Mouse (Mus musculus) liver, adult 2 months (tissue): Measurements from ENCODE around the gene Arid4b. TPM values are rescaled to one million over a fixed set of nuclear protein-coding genes. Genes with fewer than 3 reads are reported as not detected.

Experiments
- DNase-seq: peaks from one replicate; pipeline ENCODE4 v3.0.0-alpha.2; 2011; ENCODE audit warnings: low read depth, low spot score; ENCODE audit errors: extremely low read depth
- H3K27ac ChIP-seq: fragments of 200-500 bp; replicated peaks from 2 replicates; pipeline ENCODE4 v1.5.1; 2012; ENCODE audit warnings: low read depth, mild to moderate bottlenecking, control low read depth, inconsistent platforms, low read length; ENCODE audit not compliant: insufficient read depth
- H3K27me3 ChIP-seq: fragments of 200-500 bp; 2 replicates; pipeline ENCODE4 v1.6.1; 2012; ENCODE audit warnings: mild to moderate bottlenecking, moderate library complexity, low read length, inconsistent platforms; ENCODE audit not compliant: control insufficient read depth, insufficient read depth
- H3K36me3 ChIP-seq: fragments of 200-500 bp; 2 replicates; pipeline ENCODE4 v1.6.1; 2012; ENCODE audit warnings: low read length, inconsistent platforms; ENCODE audit not compliant: control insufficient read depth, insufficient read depth
- H3K4me1 ChIP-seq: fragments of 200-500 bp; 2 replicates; pipeline ENCODE4 v1.6.1; 2011; ENCODE audit warnings: low read length; ENCODE audit not compliant: control insufficient read depth, insufficient read depth
- H3K4me3 ChIP-seq: fragments of 200-500 bp; 2 replicates; pipeline ENCODE4 v1.5.1; 2011; ENCODE audit warnings: low read depth, mild to moderate bottlenecking, control low read depth, low read length, moderate library complexity; ENCODE audit not compliant: insufficient read depth
- H3K79me2 ChIP-seq: fragments of 200-500 bp; 2 replicates; pipeline ENCODE4 v1.6.1; 2012; ENCODE audit warnings: inconsistent platforms, mild to moderate bottlenecking, low read length, moderate library complexity; ENCODE audit not compliant: control insufficient read depth, insufficient read depth
- H3K9ac ChIP-seq: fragments of 200-500 bp; 2 replicates; pipeline ENCODE4 v1.6.1; 2012; ENCODE audit warnings: low read depth, mild to moderate bottlenecking, control low read depth, inconsistent platforms, low read length
- CTCF ChIP-seq: fragments of 200-500 bp; IDR thresholded peaks from 2 replicates; pipeline ENCODE4 v1.5.1; 2011; ENCODE audit warnings: low read depth, low read length, control low read depth
- POLR2A ChIP-seq: fragments of 200-500 bp; IDR thresholded peaks from 2 replicates; pipeline ENCODE4 v1.6.1; 2011; ENCODE audit warnings: low read length, control low read depth; ENCODE audit not compliant: insufficient read depth; ENCODE audit errors: extremely low read depth
- WGBS: fragments of 180-500 bp; shearing (Covaris S2); methylation state at CpG from one replicate; pipeline ENCODE4 v1.1.7; 2018; 5-methylcytosine and 5-hydroxymethylcytosine counted together
- polyA plus RNA-seq: library from polyadenylated mRNA; depleted of rRNA; stranded (reverse); fragments of >200 nt; gene quantifications from 2 replicates; pipeline ENCODE4 v1.2.3, GENCODE M21; 2012
- total RNA-seq: library from RNA; depleted of rRNA; stranded (reverse); fragments of >200 nt; gene quantifications from 2 replicates; pipeline ENCODE4 v1.2.3, GENCODE M21; 2014

Arid4b gene
- total and polyA plus RNA-seq, 2 experiments, result 3.0 to 14.5 TPM

DNA sequence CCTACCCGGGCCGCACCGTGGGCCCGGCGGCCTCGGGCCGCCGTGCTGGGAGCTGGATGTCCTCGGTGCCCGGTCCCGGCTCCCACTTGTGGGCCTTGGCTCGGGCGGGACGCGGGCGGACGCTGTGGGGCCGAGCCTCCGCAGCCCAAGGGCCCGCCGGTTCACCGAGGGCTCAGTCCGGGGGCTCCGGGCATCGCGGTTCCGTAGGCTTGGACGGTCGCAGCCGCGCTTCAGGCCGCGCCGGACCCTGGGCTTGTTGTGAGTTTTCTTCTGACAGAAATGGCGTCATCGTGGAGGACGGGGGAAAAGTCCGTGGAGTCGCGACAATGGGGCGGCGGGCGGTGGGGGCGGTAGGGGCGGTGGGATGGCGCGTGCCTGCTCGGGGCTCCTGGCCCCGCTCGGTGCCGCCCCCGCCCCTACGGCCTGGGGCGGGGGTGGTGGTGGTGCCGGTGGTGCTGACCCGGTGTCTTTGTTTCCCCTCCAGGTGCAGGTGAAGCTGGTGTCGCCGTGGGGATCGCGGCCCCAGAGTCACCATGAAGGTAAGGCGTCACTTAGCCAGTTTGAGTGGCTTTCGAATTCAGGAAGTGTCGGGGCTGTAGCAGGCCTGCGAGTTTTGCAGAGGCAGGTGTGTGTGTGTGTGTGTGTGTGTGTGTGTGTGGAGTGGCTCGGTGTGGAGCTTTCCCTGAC is 1.5 kb downstream of the Arid4b start:
- under 1% methylated on average over 57 of the region's 65 CpGs for WGBS

DNA sequence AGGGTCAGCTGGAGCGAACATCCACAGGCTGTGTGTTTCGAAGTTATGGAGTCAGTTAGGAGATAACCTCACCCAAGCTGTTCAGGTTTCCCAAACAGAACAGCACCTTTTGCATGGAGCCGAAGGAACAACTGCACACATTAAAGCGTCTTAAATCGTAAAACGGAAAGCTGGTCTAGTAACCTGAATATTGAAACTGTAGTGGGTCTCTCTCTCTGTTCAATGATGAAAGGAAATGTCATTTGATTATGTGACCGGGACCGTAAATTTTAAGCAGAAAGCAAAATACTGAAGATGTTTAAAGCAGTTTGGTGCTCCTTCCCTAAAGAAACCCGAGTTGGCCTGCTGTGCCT is 2.0 kb downstream of the Arid4b start:
- Histone ChIP-seq H3K4me3 (peak overlapping the region; percentile 82), H3K9ac (peak overlapping the region; percentile 92), H3K27me3 (no peaks in the 10 kb centered on the region), H3K4me1 (peaks cover 6% of the 10 kb centered on the region), H3K36me3 (peaks cover 2% of the 10 kb centered on the region; the same call in 1 of the 2 replicates), H3K79me2 (peaks cover 27% of the 10 kb centered on the region), H3K27ac (no peak overlapping the region)
- TF ChIP-seq POLR2A (no peak), CTCF (no peak)
- no peak for DNase-seq
- WGBS, result 8% methylated on average over 9 of the region's 9 CpGs

More for the DNA sequence above, 1.5 kb downstream of the Arid4b start:
- H3K4me3 ChIP-seq, result peak overlapping the region; percentile 82
- peak; percentile 54 for DNase-seq
- H3K36me3 ChIP-seq, result peaks cover 2% of the 10 kb centered on the region; the same call in 1 of the 2 replicates
- TF ChIP-seq CTCF (no peak), POLR2A (no peak)
- H3K4me1 ChIP-seq, result peaks cover 6% of the 10 kb centered on the region
- peak overlapping the region; percentile 87 for H3K27ac ChIP-seq
- H3K9ac ChIP-seq, result peak overlapping the region; percentile 92
- H3K79me2 ChIP-seq, result peaks cover 24% of the 10 kb centered on the region
- H3K27me3 ChIP-seq, result no peaks in the 10 kb centered on the region

DNA sequence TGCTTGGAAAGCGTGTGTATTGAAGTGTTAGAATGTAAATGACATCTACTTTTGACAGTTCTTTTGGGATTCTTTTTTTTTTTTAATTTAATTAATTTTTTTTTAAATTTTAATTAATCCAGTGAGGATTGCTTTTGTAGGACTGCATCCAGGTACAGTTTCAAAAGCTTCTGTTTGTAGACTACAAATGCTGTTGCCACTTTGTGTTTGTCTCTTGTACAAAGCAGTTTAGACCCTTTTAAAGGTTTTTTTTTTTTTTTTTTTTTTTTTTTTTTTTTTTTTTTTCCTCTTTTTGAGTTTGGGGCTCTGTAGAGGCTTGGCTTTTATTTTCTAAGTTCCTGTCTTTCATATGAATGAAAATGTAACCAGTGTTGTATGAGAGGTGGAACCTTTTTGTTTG is 2.7 kb downstream of the Arid4b start:
- H3K27me3 ChIP-seq, result no peaks in the 10 kb centered on the region
- H3K36me3 ChIP-seq, result peaks cover 2% of the 10 kb centered on the region; the same call in 1 of the 2 replicates
- peaks cover 6% of the 10 kb centered on the region for H3K4me1 ChIP-seq
- no peak overlapping the region for H3K27ac ChIP-seq
- H3K9ac ChIP-seq, result no peak overlapping the region
- DNase-seq, result no peak
- WGBS, result 95% methylated on average over 1 of the region's 1 CpGs
- no peak overlapping the region for H3K4me3 ChIP-seq
- TF ChIP-seq CTCF, result no peak
- no peak for TF ChIP-seq POLR2A
- H3K79me2 ChIP-seq, result peaks cover 27% of the 10 kb centered on the region

DNA sequence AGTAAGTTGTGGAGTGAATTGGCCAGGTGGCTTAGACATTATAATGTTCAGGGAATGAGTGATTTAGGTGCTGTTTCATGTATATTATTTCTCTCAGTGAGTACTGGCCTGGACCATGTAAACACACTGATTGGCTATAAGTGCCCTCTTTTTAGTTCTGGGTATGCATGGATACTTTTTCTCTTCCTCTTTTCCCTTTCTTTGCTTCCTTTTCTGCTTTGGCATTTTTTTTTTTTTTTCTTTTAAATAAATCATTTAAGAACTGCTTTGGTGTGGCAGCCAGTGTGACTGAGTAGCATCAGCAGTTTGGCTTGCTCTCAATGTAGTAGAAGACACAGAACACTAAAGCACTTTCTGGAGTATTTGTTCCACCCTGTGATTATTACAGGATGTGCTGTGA is 5.0 kb downstream of the Arid4b start:
- H3K27ac ChIP-seq, result no peak overlapping the region
- TF ChIP-seq CTCF (no peak), POLR2A (no peak)
- no peaks in the 10 kb centered on the region for H3K27me3 ChIP-seq
- peaks cover 4% of the 10 kb centered on the region; the same call in 1 of the 2 replicates for H3K36me3 ChIP-seq
- H3K4me3 ChIP-seq, result no peak overlapping the region
- H3K9ac ChIP-seq, result no peak overlapping the region
- peaks cover 3% of the 10 kb centered on the region; the same call in 1 of the 2 replicates for H3K4me1 ChIP-seq
- DNase-seq, result no peak
- peaks cover 33% of the 10 kb centered on the region; the same call in 1 of the 2 replicates for H3K79me2 ChIP-seq

DNA sequence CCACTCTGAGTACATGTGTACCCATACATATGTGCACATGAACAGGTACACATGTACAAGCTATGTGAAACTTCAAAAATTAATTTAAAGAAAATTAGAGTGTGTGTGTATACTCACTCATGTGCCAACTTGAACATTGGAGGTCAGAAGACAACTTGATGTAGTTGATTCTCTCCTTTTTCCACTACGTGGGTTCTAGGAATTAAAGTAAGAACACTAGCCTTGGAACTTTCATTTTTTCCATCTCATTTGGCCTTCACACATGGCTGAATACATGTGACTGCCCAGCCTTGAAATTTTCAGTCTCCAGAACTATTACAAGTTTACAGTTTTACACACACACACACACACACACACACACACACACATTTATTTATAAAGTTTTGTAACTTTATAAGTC is 6.3 kb downstream of the Arid4b start:
- TF ChIP-seq POLR2A, result no peak
- TF ChIP-seq CTCF, result no peak
- no peak overlapping the region for H3K9ac ChIP-seq
- peaks cover 29% of the 10 kb centered on the region; the same call in 1 of the 2 replicates for H3K79me2 ChIP-seq
- peaks cover 3% of the 10 kb centered on the region; the same call in 1 of the 2 replicates for H3K4me1 ChIP-seq
- peaks cover 4% of the 10 kb centered on the region; the same call in 1 of the 2 replicates for H3K36me3 ChIP-seq
- no peak for DNase-seq
- no peak overlapping the region for H3K27ac ChIP-seq
- no peak overlapping the region for H3K4me3 ChIP-seq
- 88% methylated on average over 1 of the region's 1 CpGs for WGBS
- no peaks in the 10 kb centered on the region for H3K27me3 ChIP-seq

DNA sequence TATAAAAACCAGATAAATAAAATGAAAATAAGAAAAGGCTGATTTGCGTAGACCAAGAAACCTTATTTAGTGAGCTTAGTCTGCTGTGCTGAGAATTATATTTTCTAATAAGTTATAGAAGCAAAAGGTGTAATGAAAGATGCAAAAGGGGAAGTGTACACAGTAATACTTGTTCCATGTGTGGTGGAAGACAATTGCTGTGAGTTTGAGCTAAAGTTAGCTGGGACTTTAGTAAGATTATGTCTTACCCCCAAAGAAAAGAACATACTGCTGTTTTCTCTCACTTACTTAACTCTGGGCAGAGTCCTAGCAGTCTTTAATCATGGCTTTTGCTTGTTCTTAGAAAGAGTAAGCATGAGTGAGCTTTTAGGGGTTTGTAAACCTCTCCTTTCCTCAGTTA is 11.3 kb downstream of the Arid4b start:
- no peak overlapping the region for H3K4me3 ChIP-seq
- no peaks in the 10 kb centered on the region; the same call in 1 of the 2 replicates for H3K4me1 ChIP-seq
- no peak for DNase-seq
- 100% methylated on average over 1 of the region's 1 CpGs for WGBS
- TF ChIP-seq CTCF (no peak), POLR2A (no peak)
- H3K27ac ChIP-seq, result no peak overlapping the region
- H3K79me2 ChIP-seq, result peaks cover 30% of the 10 kb centered on the region
- peaks cover 2% of the 10 kb centered on the region; the same call in 1 of the 2 replicates for H3K36me3 ChIP-seq
- no peaks in the 10 kb centered on the region for H3K27me3 ChIP-seq
- H3K9ac ChIP-seq, result no peak overlapping the region
